Mouse (Mus musculus) granulocyte monocyte progenitor cell, adult 5-6 weeks (primary cell): Measurements from ENCODE around the gene Dapk1. TPM values are rescaled to one million over a fixed set of nuclear protein-coding genes. Genes with fewer than 3 reads are reported as not detected.
A peak's percentile ranks its signal among the peaks of the same experiment; 100 is the strongest.

ENCODE experiments used
- ATAC-seq: replicated peaks from 2 replicates; pipeline ENCODE4 v1.8.0; 2016; ENCODE audit warnings: mild to moderate bottlenecking, moderate TSS enrichment, inconsistent platforms; ENCODE audit not compliant: poor library complexity, severe bottlenecking
- total RNA-seq, 2 experiments: library from RNA; stranded (forward) in 1 of 2; stranded (reverse) in 1 of 2; fragments of 200-712, 200-1000 nt in 1 of 2; fragments of >200 nt in 1 of 2; fragmentation: Nextera tagmentation in 1 of 2; gene quantifications; 2 replicates each; pipeline ENCODE4 v1.2.3; 2014 to 2017

Dapk1 gene
- total RNA-seq, 2 experiments from 2014 or later: 1.8 to 5.9 TPM

DNA sequence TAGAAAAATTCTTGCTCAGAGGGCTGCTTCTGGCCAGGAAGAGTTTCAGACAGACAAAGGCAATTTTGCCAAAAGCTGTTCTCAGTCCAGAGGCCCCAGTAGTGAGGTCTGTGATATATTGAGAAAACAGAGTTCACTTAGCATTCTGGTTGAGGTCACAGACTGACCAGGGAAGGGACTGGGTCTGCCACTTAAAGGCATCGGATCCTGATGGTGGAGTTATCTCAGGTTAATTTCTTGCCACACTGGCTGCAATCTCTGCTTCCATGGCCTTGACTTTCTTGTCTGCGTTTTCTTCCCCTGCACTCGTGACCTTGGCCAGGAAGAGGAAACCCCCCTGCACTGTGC, 127.3 kb downstream of the Dapk1 start:
- ATAC-seq: no peak

GRCm38 (mm10) chr13:60730587-60730986, 128.8 kb downstream of the Dapk1 start:
- no peak for ATAC-seq

GRCm38 (mm10) chr13:60731001-60731400, 129.3 kb downstream of the Dapk1 start:
- ATAC-seq: no peak

- ATAC-seq: no peak
Observed at GRCm38 (mm10) chr13:60735306-60735705, 133.6 kb downstream of the Dapk1 start.

DNA sequence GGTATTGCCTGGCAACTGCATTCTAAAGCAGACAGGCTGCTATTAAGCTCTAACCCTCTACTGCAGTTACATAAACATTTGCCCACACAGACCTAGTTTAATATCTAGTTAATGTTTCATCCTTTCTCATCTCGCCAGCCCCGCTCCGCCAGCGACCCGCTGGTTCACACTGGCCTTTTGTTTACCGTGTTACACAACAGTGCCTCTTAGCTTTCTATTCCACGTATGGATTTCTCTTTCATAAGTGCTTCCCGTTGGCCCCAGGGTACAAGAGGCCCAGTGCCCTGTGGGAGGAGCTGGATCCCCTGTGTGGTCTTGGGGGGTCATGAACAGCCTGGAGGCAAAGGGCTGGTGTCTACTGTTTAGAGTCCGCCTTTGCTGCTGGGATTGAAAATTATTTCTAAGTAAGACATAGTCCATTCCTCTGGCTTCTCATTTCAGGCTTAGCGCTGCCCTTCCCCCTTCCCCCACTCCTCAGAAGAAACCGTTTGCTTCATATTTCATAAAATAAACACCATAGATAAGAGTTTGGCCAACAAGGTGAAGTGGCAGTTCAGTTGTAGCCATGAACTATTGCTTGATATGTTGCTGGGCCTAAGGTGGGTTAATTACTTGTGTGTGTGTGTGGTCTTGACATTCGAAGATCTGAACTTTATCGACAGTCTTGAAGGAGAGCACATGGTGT, 134.8 kb downstream of the Dapk1 start:
- peak; percentile 30 for ATAC-seq

- peak; percentile 88 for ATAC-seq
Observed at GRCm38 (mm10) chr13:60737632-60738324, 136.0 kb downstream of the Dapk1 start.

- ATAC-seq: peak; percentile 74
Observed at GRCm38 (mm10) chr13:60738429-60738828, 136.7 kb downstream of the Dapk1 start.

DNA sequence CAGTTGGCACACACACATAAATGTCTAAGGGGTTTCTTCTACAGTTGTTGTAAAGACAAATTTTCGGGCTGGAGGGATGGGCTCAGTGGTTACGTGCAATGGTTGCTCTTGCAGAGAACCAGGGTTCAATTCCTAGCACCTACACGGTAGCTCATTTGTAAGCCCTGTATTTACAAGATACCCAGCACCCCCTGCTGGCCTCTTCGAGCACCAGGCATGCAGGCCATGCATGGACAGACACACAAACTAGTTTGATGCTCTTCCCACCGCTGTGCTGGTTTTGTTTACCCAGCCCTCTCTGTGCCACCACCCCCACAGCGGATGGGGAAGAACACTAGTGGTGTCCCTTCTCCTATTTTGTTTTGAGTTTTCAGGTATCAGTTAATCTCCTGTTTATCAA, 138.5 kb downstream of the Dapk1 start:
- ATAC-seq: no peak

GRCm38 (mm10) chr13:60742611-60743010, 140.9 kb downstream of the Dapk1 start:
- ATAC-seq: no peak

DNA sequence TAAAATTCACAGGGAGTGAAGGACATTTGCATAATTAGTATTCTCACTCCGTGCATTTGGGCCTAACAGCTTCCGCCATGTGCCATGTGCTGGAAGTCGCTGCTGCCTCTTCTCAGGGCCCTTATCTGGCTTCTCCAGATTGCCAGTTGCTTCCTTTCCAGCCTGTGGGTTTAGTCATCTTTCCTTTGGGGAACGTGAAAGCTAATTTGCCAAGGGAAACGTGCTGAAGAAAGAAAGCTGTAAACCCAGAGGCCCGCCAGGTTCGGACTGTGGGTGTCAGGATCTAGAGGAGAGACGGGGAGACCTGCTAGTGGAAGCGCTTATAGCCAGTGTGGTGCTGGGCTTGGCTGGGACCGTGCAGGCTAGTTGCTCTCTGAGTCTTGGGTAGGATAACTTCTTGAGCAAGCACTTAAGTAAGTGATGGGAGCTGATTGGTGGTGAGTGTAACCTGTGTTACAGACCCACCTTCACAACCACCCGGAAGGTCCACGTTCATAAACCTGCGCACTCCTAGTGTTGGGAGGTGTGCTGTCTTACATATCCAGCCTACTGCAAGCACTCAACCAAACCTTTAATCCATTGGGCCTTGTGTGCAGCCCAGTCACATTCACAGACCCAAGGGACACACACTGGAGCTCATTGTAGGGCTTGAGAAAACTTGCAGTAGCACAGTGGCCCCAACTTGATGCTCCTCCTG, 141.8 kb downstream of the Dapk1 start:
- peak; percentile 26; the same call in 1 of the 2 replicates for ATAC-seq

- peak; percentile 72 for ATAC-seq
Observed at GRCm38 (mm10) chr13:60744078-60744460, 142.3 kb downstream of the Dapk1 start.

- no peak for ATAC-seq
Observed at GRCm38 (mm10) chr13:60744736-60745135, 143.0 kb downstream of the Dapk1 start.

- ATAC-seq: no peak
Observed at GRCm38 (mm10) chr13:60745358-60745757, 143.6 kb downstream of the Dapk1 start.

DNA sequence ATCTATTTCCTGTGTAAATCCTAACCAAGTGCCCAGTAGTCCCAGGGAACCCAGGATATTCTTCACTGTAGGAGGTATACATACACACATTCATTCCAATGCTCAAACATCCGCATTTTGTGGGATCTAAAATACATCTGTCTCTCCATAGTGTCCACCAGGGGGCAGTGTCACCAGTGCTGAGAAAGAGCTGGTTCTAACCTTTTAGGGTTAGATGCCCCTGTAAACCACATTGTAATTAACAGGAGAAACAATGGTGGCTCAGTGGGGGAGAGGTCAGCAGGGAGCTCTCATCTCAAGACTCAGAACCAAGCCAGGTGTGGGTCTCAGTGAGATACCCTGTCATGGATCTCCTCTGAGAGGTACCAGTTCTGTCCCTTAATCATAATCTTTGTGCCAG, 144.5 kb downstream of the Dapk1 start:
- peak; percentile 43; the same call in 1 of the 2 replicates for ATAC-seq

GRCm38 (mm10) chr13:60747201-60747600, 145.5 kb downstream of the Dapk1 start:
- ATAC-seq: no peak

DNA sequence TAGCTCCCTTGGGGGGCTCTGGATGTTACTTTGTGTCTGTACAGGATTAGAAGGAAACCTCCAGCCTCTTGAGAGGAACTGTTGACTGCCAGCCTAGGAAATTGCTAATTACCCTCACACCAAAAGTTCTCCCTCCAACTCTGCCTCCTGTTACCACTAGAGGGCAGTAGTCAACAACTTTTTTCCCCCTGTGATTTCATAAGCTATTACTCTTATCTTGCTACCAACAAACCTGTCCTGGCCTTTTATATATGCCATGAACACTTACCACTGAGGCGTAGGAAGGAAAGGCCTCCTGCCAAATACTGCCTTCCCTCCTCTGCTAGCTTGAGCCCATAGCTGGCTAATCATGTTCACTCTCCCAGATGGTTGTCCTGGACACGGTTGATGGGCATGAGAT, 146.8 kb downstream of the Dapk1 start:
- peak; percentile 51 for ATAC-seq

DNA sequence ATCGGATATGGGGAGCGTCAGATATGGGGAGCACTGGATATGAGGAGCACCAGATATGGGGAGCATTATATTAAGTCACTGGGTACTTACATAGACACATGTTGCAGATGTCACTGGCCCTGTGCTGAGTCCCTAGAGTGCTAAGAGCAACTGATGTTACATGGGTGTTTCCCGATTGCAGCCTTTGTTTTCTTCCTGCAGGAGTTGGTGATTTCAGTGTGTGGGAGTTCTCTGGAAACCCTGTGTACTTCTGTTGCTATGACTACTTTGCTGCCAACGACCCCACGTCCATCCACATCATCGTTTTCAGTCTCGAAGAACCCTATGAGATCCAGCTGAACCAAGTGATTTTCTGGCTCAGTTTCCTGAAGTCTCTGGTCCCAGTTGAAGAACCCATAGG, 149.2 kb downstream of the Dapk1 start:
- ATAC-seq: no peak

DNA sequence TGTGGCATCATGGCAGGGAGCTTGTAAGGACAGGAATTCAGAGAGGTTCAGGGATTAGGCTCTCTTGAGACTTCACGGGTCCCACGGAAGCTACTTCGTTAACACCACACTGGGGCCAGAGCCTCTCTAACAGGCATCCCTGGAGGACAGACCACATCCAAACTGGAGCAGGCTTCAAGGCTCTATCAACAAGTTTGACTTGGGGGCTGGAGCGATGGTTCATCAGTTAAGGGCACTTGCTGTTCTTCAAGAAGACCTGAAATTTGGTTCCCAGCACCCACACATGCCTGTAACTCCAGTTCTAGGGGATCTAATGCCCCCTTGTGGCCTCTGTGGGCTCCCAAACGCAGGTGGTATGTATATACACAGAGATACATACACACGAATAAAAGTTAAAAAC, 151.5 kb downstream of the Dapk1 start:
- no peak for ATAC-seq

DNA sequence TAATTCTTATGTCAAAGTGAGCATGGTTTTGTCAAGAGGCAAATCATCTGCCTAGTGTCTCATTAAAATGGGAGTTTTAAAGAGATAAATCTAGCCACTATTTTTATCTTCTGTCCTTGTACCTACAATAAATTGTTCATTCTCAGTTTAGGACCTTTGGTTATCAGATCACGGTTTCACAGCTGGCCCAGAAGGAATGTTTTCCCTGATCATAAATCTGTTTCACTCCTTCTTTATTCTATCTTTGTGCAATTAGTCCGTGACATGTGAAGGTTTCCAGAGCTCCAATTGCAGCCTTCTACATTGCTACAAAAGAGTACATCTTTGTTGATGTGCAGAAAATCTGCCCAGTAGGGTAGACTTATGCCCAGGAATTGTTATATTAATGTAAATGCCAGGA, 153.5 kb downstream of the Dapk1 start:
- no peak for ATAC-seq

- no peak for ATAC-seq
Observed at GRCm38 (mm10) chr13:60757292-60757691, 155.5 kb downstream of the Dapk1 start.

GRCm38 (mm10) chr13:60759136-60759535, 157.4 kb downstream of the Dapk1 start:
- peak; percentile 76; the same call in 1 of the 2 replicates for ATAC-seq
